Mouse (Mus musculus) urinary bladder, postnatal 25 days (tissue): ENCODE measurements around the gene Zfp128.
A peak's percentile ranks its signal among the peaks of the same experiment; 100 is the strongest.
"Not testable (repeated sequence)": the region's sequence is repeated elsewhere in the genome, so short reads cannot be mapped to it uniquely, and the experiment has no call there.

Experiments
- DNase-seq: peaks from one replicate; pipeline ENCODE4 v3.0.0; 2022; ENCODE audit warnings: low spot score

Zfp128 gene

GRCm38 (mm10) chr7:12921705-12922465, 40.9 kb downstream of the Zfp128 start, which contains the start of gene Rps5:
Rps5 (plus strand) TSS chr7:12922290.
- peak; percentile 95 for DNase-seq

- no peak for DNase-seq
These were observed 41.8 kb downstream of the Zfp128 start for GRCm38 (mm10) chr7:12922729-12923128.

GRCm38 (mm10) chr7:12926316-12926715, 45.3 kb downstream of the Zfp128 start:
- DNase-seq: no peak

- peak; percentile 81 for DNase-seq
These were observed 46.3 kb downstream of the Zfp128 start, which contains the start of gene Rnf225 for GRCm38 (mm10) chr7:12927191-12927680. Rnf225 (plus strand) TSS chr7:12927416.

GRCm38 (mm10) chr7:12927693-12928589, 47.0 kb downstream of the Zfp128 start:
- peak; percentile 38 for DNase-seq

- DNase-seq: no peak
These were observed 52.7 kb downstream of the Zfp128 start for GRCm38 (mm10) chr7:12933615-12934140.

GRCm38 (mm10) chr7:12934808-12935207, 53.8 kb downstream of the Zfp128 start:
- no peak for DNase-seq

- not testable (repeated sequence) for DNase-seq
These were observed 56.4 kb downstream of the Zfp128 start for GRCm38 (mm10) chr7:12937254-12937803.

- DNase-seq: no peak
These were observed 59.6 kb downstream of the Zfp128 start for GRCm38 (mm10) chr7:12940599-12940998.
